Mouse (Mus musculus): ENCODE results near the gene Fbxo6. TPM values are rescaled to one million over a fixed set of nuclear protein-coding genes. Genes with fewer than 3 reads are reported as not detected.
"Not testable (repeated sequence)": the region's sequence is repeated elsewhere in the genome, so short reads cannot be mapped to it uniquely, and the experiment has no call there.

The Fbxo6 gene
- polyA plus RNA-seq, 1 experiment from 2014 or later, result 11.5 TPM

GRCm38 (mm10) chr4:148181483-148181882 lies 29.5 kb upstream of the Fbxo6 start:
- no peaks in the 10 kb centered on the region for H3K27me3 ChIP-seq (ENCODE audit: control insufficient read depth, insufficient read depth, low read length)

DNA sequence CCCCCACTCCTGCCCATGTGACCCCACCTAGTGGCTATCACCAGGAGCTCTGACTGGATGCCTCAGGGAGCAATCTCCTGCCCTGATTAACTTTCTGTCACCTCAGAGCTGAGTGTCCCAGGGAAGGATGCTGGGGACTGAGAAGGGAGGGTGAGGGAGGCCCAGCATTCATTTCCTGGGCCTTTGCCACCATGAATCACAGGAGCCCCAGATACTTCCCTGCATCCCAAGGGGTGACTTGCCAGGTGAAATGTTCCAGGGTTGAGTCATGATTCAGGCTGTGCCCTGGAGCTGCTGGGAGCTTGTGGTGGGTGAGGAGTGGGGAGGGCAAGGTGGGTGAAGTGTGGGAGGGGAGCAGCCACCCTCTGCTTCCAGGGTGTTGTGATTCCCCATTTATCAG lies 25.8 kb upstream of the Fbxo6 start:
- H3K4me1 ChIP-seq (ENCODE audit: control insufficient read depth, insufficient read depth, low read length), result no peaks in the 10 kb centered on the region
- peaks cover 33% of the 10 kb centered on the region for H3K27me3 ChIP-seq (ENCODE audit: control insufficient read depth, insufficient read depth, low read length)
- no peaks in the 10 kb centered on the region for H3K9me3 ChIP-seq (ENCODE audit: control insufficient read depth, low read length)
- H3K9ac ChIP-seq (ENCODE audit: low read length), result no peak overlapping the region
- no peak overlapping the region for H3K4me3 ChIP-seq (ENCODE audit: low read depth, low read length)
- ATAC-seq (ENCODE audit: insufficient number of reproducible peaks, low FRiP score, low TSS enrichment, low read depth), result no peak
- H3K36me3 ChIP-seq (ENCODE audit: control insufficient read depth, insufficient read depth, low read length), result no peaks in the 10 kb centered on the region
- H3K27ac ChIP-seq (replicated peaks; ENCODE audit: low read depth, low read length), result no peak overlapping the region
- DNase-seq (ENCODE audit: low spot score), result no peak
- H3K4me2 ChIP-seq (ENCODE audit: low read depth, severe bottlenecking), result no peak overlapping the region

More at GRCm38 (mm10) chr4:148181483-148181882, 29.5 kb upstream of the Fbxo6 start:
- Histone ChIP-seq H3K4me2 (ENCODE audit: low read depth, severe bottlenecking) (no peak overlapping the region), H3K27ac (replicated peaks; ENCODE audit: low read depth, low read length) (no peak overlapping the region), H3K9me3 (ENCODE audit: control insufficient read depth, low read length) (no peaks in the 10 kb centered on the region), H3K4me3 (ENCODE audit: low read depth, low read length) (no peak overlapping the region), H3K36me3 (ENCODE audit: control insufficient read depth, insufficient read depth, low read length) (no peaks in the 10 kb centered on the region), H3K9ac (ENCODE audit: low read length) (no peak overlapping the region), H3K4me1 (ENCODE audit: control insufficient read depth, insufficient read depth, low read length) (peaks cover 10% of the 10 kb centered on the region; the same call in 1 of the 2 replicates)
- 86% methylated on average over 12 of the region's 12 CpGs for WGBS
- DNase-seq (ENCODE audit: low spot score), result no peak
- no peak for ATAC-seq (ENCODE audit: insufficient number of reproducible peaks, low FRiP score, low TSS enrichment, low read depth)

DNA sequence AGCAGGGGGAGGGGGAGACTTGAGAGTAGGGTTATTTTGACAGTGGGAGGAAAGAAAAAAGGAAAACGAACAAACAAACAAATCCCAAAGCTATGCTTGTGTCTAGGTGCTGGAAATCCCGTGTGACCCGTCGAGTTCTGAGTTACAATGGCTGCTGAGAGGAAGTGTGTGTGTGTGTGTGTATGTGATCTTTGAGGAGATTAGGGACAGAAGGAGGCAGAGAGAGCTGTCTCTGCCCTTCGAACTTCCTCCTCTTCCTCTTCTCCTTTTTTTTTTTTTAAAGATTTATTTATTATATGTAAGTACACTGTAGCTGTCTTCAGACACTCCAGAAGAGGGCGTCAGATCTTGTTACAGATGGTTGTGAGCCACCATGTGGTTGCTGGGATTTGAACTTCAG lies 24.7 kb upstream of the Fbxo6 start:
- H3K4me1 ChIP-seq (ENCODE audit: control insufficient read depth, insufficient read depth, low read length); H3K36me3 ChIP-seq (ENCODE audit: control insufficient read depth, insufficient read depth, low read length); H3K9me3 ChIP-seq (ENCODE audit: control insufficient read depth, low read length); H3K4me2 ChIP-seq (ENCODE audit: low read depth, severe bottlenecking); ATAC-seq (ENCODE audit: insufficient number of reproducible peaks, low FRiP score, low TSS enrichment, low read depth); H3K9ac ChIP-seq (ENCODE audit: low read length); DNase-seq (ENCODE audit: low spot score); H3K4me3 ChIP-seq (ENCODE audit: low read depth, low read length); H3K27ac ChIP-seq (replicated peaks; ENCODE audit: low read depth, low read length): not testable (repeated sequence)
- 80% methylated on average over 5 of the region's 6 CpGs for WGBS
- peaks cover 41% of the 10 kb centered on the region for H3K27me3 ChIP-seq (ENCODE audit: control insufficient read depth, insufficient read depth, low read length)

DNA sequence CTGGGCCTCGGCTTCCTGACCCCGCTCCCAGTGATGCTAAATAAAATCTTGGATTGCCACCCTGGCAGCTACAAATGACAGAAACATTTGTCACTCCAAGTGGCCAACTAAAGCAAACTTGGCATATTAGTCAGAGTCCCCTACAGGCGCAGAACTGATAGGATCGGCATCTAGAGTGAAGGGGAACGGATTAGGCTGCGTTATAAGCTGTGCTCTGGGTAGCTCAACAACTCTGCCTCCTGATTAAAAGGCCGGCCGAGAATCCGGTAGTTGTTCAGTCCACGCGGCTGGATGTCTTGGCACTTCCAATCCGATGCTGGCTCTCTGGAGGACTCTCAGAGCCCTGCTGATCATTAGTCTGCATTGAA lies 22.5 kb upstream of the Fbxo6 start:
- DNase-seq (ENCODE audit: low spot score) (no peak), ATAC-seq (ENCODE audit: insufficient number of reproducible peaks, low FRiP score, low TSS enrichment, low read depth) (no peak)
- Histone ChIP-seq H3K27me3 (ENCODE audit: control insufficient read depth, insufficient read depth, low read length) (peaks cover 51% of the 10 kb centered on the region), H3K4me1 (ENCODE audit: control insufficient read depth, insufficient read depth, low read length) (no peaks in the 10 kb centered on the region), H3K4me2 (ENCODE audit: low read depth, severe bottlenecking) (no peak overlapping the region), H3K27ac (replicated peaks; ENCODE audit: low read depth, low read length) (no peak overlapping the region), H3K4me3 (ENCODE audit: low read depth, low read length) (no peak overlapping the region), H3K9me3 (ENCODE audit: control insufficient read depth, low read length) (no peaks in the 10 kb centered on the region), H3K9ac (ENCODE audit: low read length) (no peak overlapping the region), H3K36me3 (ENCODE audit: control insufficient read depth, insufficient read depth, low read length) (no peaks in the 10 kb centered on the region)
- WGBS, result 17% methylated on average over 12 of the region's 12 CpGs

DNA sequence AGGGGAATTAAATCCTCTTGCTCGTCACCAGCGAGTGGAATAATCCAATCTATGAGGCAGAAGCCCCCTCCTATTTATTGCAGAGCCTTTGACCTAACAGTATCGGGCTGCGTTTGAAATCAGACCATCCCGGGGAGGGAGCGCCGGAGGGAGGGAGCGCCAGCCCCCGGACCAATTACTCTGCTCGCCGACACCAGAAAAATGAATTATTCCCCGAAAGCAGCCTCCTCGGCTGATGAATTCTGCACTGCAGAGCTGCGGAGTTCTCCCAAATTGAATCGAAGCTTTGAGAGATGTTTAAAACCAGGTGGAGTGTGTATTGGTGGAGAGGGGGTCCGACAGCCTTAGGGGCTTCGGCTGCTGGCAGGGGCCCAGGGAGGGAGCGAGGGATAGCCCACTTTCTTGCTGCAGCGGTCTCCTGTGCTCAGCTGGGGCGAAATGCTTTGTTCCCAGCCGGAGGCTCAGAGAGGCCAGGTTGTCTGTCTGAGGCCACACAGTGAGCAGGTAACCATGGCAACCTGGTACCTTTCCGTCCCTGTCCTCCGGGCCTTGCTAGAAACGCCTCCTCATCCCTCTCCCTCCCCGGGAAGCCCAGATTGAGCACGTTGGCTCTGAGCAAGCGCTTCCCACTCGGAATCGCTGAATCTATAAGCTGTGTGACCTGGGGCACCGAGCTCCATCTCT lies 22.0 kb upstream of the Fbxo6 start:
- WGBS, result under 1% methylated on average over 30 of the region's 30 CpGs
- Histone ChIP-seq H3K9ac (ENCODE audit: low read length) (no peak overlapping the region), H3K4me3 (ENCODE audit: low read depth, low read length) (no peak overlapping the region; the same call in 1 of the 2 replicates), H3K9me3 (ENCODE audit: control insufficient read depth, low read length) (no peaks in the 10 kb centered on the region), H3K27ac (replicated peaks; ENCODE audit: low read depth, low read length) (no peak overlapping the region), H3K27me3 (ENCODE audit: control insufficient read depth, insufficient read depth, low read length) (peaks cover 53% of the 10 kb centered on the region), H3K4me1 (ENCODE audit: control insufficient read depth, insufficient read depth, low read length) (no peaks in the 10 kb centered on the region), H3K4me2 (ENCODE audit: low read depth, severe bottlenecking) (peak overlapping the region; percentile 16; the same call in 1 of the 2 replicates), H3K36me3 (ENCODE audit: control insufficient read depth, insufficient read depth, low read length) (no peaks in the 10 kb centered on the region)
- DNase-seq (ENCODE audit: low spot score) (no peak), ATAC-seq (ENCODE audit: insufficient number of reproducible peaks, low FRiP score, low TSS enrichment, low read depth) (no peak)

DNA sequence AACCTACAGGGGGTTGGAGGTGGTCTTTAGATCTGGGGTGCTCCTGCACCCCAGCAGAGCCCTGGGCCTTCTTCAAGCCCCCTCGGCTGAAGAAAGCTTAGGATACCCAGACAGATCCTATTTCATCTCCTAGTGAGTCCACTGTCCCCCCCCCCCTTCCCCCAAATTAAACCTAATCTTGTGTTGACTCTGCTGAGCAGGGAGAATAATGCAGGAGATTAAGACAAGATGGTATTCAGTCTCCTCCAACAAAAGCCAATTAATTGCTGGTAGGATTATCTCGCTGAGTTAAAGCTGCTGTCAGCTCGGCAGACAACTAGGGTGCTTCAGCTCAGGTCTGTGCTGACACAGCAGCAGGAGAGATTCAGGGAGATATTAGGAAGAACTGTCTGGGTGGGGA lies 19.3 kb upstream of the Fbxo6 start:
- WGBS, result 59% methylated on average over 3 of the region's 3 CpGs
- Histone ChIP-seq H3K9me3 (ENCODE audit: control insufficient read depth, low read length) (no peaks in the 10 kb centered on the region), H3K9ac (ENCODE audit: low read length) (no peak overlapping the region), H3K4me1 (ENCODE audit: control insufficient read depth, insufficient read depth, low read length) (no peaks in the 10 kb centered on the region), H3K27ac (replicated peaks; ENCODE audit: low read depth, low read length) (no peak overlapping the region), H3K4me2 (ENCODE audit: low read depth, severe bottlenecking) (no peak overlapping the region), H3K4me3 (ENCODE audit: low read depth, low read length) (no peak overlapping the region), H3K27me3 (ENCODE audit: control insufficient read depth, insufficient read depth, low read length) (peaks cover 60% of the 10 kb centered on the region), H3K36me3 (ENCODE audit: control insufficient read depth, insufficient read depth, low read length) (no peaks in the 10 kb centered on the region)
- DNase-seq (ENCODE audit: low spot score) (no peak), ATAC-seq (ENCODE audit: insufficient number of reproducible peaks, low FRiP score, low TSS enrichment, low read depth) (no peak)

- ATAC-seq (ENCODE audit: insufficient number of reproducible peaks, low FRiP score, low TSS enrichment, low read depth) (no peak), DNase-seq (ENCODE audit: low spot score) (peak; percentile 73)
- Histone ChIP-seq H3K4me1 (ENCODE audit: control insufficient read depth, insufficient read depth, low read length) (no peaks in the 10 kb centered on the region), H3K27me3 (ENCODE audit: control insufficient read depth, insufficient read depth, low read length) (peaks cover 64% of the 10 kb centered on the region), H3K27ac (replicated peaks; ENCODE audit: low read depth, low read length) (no peak overlapping the region), H3K36me3 (ENCODE audit: control insufficient read depth, insufficient read depth, low read length) (no peaks in the 10 kb centered on the region), H3K4me2 (ENCODE audit: low read depth, severe bottlenecking) (no peak overlapping the region), H3K4me3 (ENCODE audit: low read depth, low read length) (no peak overlapping the region), H3K9ac (ENCODE audit: low read length) (no peak overlapping the region), H3K9me3 (ENCODE audit: control insufficient read depth, low read length) (no peaks in the 10 kb centered on the region)
- WGBS, result 0% methylated on average over 2 of the region's 2 CpGs
Observed at GRCm38 (mm10) chr4:148170842-148171241, 18.9 kb upstream of the Fbxo6 start.

DNA sequence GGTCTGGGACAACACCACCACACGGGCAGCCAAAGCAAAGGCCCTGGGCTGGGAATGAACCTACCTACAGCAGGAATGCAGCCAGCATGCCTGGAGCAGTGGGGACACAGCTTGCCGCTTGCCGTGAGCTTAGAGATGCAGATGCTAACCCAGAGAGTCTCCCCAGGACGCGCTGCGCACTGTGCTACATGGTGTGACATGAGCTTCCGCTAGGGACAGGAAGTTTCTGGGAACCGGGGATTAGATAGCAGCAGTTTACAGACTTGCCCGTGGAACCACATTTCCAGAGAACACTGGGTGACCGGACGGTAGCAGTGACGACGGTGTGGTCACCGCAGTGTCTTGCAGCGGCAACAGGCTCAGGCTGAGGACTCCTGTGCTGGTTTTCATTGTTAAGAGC lies 17.6 kb upstream of the Fbxo6 start:
- H3K4me1 ChIP-seq (ENCODE audit: control insufficient read depth, insufficient read depth, low read length), result no peaks in the 10 kb centered on the region; the same call in 1 of the 2 replicates
- no peak overlapping the region for H3K9ac ChIP-seq (ENCODE audit: low read length)

DNA sequence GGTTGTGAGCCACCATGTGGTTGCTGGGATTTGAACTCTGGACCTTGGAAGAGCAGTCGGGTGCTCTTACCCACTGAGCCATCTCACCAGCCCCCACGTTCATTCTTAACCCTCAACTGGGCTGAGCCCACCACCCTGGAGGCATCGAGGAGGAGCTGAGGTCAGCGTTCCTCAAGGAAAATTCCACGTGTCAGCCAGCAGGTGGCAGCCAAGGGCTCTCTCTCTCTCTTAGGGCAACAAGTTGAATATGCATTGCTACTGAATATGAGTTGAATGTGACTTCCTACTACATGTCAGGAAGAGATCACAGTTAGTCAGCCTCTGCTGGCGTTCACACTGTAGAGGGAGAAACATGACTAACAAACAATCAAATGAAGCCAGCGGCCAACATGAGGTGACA lies 16.3 kb upstream of the Fbxo6 start:
- WGBS, result 28% methylated on average over 7 of the region's 7 CpGs
- DNase-seq (ENCODE audit: low spot score) (peak; percentile 80), ATAC-seq (ENCODE audit: insufficient number of reproducible peaks, low FRiP score, low TSS enrichment, low read depth) (no peak)
- Histone ChIP-seq H3K4me3 (ENCODE audit: low read depth, low read length) (no peak overlapping the region), H3K27me3 (ENCODE audit: control insufficient read depth, insufficient read depth, low read length) (peaks cover 62% of the 10 kb centered on the region), H3K4me1 (ENCODE audit: control insufficient read depth, insufficient read depth, low read length) (peaks cover 6% of the 10 kb centered on the region), H3K9ac (ENCODE audit: low read length) (no peak overlapping the region), H3K36me3 (ENCODE audit: control insufficient read depth, insufficient read depth, low read length) (no peaks in the 10 kb centered on the region), H3K27ac (replicated peaks; ENCODE audit: low read depth, low read length) (no peak overlapping the region), H3K4me2 (ENCODE audit: low read depth, severe bottlenecking) (no peak overlapping the region), H3K9me3 (ENCODE audit: control insufficient read depth, low read length) (no peaks in the 10 kb centered on the region)

More for the DNA sequence above, 17.6 kb upstream of the Fbxo6 start:
- Histone ChIP-seq H3K4me2 (ENCODE audit: low read depth, severe bottlenecking) (no peak overlapping the region), H3K27me3 (ENCODE audit: control insufficient read depth, insufficient read depth, low read length) (peaks cover 64% of the 10 kb centered on the region), H3K36me3 (ENCODE audit: control insufficient read depth, insufficient read depth, low read length) (no peaks in the 10 kb centered on the region), H3K9me3 (ENCODE audit: control insufficient read depth, low read length) (no peaks in the 10 kb centered on the region), H3K27ac (replicated peaks; ENCODE audit: low read depth, low read length) (no peak overlapping the region), H3K4me3 (ENCODE audit: low read depth, low read length) (no peak overlapping the region)
- 25% methylated on average over 15 of the region's 15 CpGs for WGBS
- ATAC-seq (ENCODE audit: insufficient number of reproducible peaks, low FRiP score, low TSS enrichment, low read depth) (no peak), DNase-seq (ENCODE audit: low spot score) (no peak)
